Mouse (Mus musculus) liver, adult 2 months (tissue): ENCODE data around the gene Gm21969.

ENCODE experiments used
- CTCF ChIP-seq: fragments of 200-500 bp; IDR thresholded peaks from 2 replicates; pipeline ENCODE4 v1.5.1; 2011; ENCODE audit warnings: low read depth, low read length, control low read depth
- POLR2A ChIP-seq: fragments of 200-500 bp; IDR thresholded peaks from 2 replicates; pipeline ENCODE4 v1.6.1; 2011; ENCODE audit warnings: low read length, control low read depth; ENCODE audit not compliant: insufficient read depth; ENCODE audit errors: extremely low read depth

GRCm38 (mm10) chr4:139675696-139676095 lies 72.7 kb downstream of the Gm21969 start:
- TF ChIP-seq POLR2A (no peak), CTCF (no peak)
